8 mouse cellular contexts compared by ENCODE assay signal in genomic region chr8:108692239-108692627, GRCm38 (mm10).
A peak's percentile ranks its signal among the peaks of the same experiment; 100 is the strongest.
DNase-seq lines count a peak whose midpoint lies in the region; ATAC-seq and TF ChIP-seq lines count a peak whose summit lies in the region.

No protein-coding gene starts in this region.

- H3K9me3 ChIP-seq in heart, embryonic 14.5 days (ENCODE audit: control insufficient read depth, low read length): no peaks in the 10 kb centered on the region
- H3K9me3 ChIP-seq in kidney, postnatal 0 days (replicated peaks; ENCODE audit: low read length): no peaks in the 10 kb centered on the region
- H3K9me3 ChIP-seq in midbrain, embryonic 11.5 days (ENCODE audit: control insufficient read depth, low read length): no peaks in the 10 kb centered on the region

- 0 out of 2 replicates have a peak, but pooled peaks have one; percentile 37 for ATAC-seq in heart, embryonic 14.5 days (ENCODE audit: insufficient number of reproducible peaks, insufficient read depth, low FRiP score, low read depth)
- ATAC-seq in kidney, postnatal 0 days (replicated peaks; ENCODE audit: low FRiP score, low read depth): 0 out of 2 replicates have a peak, but pooled peaks have one; percentile 13
- no peak for ATAC-seq in midbrain, embryonic 11.5 days (ENCODE audit: low FRiP score)

- peak overlapping the region; percentile 30 to 45 for H3K4me3 ChIP-seq in heart, embryonic 14.5 days (ENCODE audit: control insufficient read depth in 1 of 2, insufficient read depth in 1 of 2, low read depth in 1 of 2, low read length in 2 of 2)
- H3K4me3 ChIP-seq in kidney, postnatal 0 days (replicated peaks; ENCODE audit: low read depth, low read length): 0 out of 2 replicates have a peak overlapping the region, but pooled peaks have one; percentile 26
- peak overlapping the region; percentile 19; the same call in 1 of the 2 replicates for H3K4me3 ChIP-seq in midbrain, embryonic 11.5 days (ENCODE audit: low read depth, low read length)

- 0 out of 2 replicates have a peak overlapping the region, but pooled peaks have one; percentile 55 for H3K9ac ChIP-seq in heart, embryonic 14.5 days (ENCODE audit: low read length)
- H3K9ac ChIP-seq in kidney, postnatal 0 days (ENCODE audit: low read depth, low read length): no peak overlapping the region
- H3K9ac ChIP-seq in midbrain, embryonic 11.5 days (ENCODE audit: low read length): no peak overlapping the region; the same call in 1 of the 2 replicates

- H3K27me3 ChIP-seq in heart, embryonic 14.5 days (ENCODE audit: control insufficient read depth, insufficient read depth, low read length): peaks cover 21% of the 10 kb centered on the region
- H3K27me3 ChIP-seq in kidney, postnatal 0 days (ENCODE audit: insufficient read depth, low read length): peaks cover 31% of the 10 kb centered on the region
- H3K27me3 ChIP-seq in midbrain, embryonic 11.5 days (ENCODE audit: control insufficient read depth, insufficient read depth, low read length): peaks cover 34% of the 10 kb centered on the region

- DNase-seq in heart, postnatal 25 days (ENCODE audit: low spot score): no peak
- DNase-seq in embryo, embryonic 9.5 days (ENCODE audit: extremely low spot score): peak; percentile 63
- peak; percentile 71 for DNase-seq in kidney, postnatal 0 days (ENCODE audit: low spot score)
- DNase-seq in midbrain, embryonic 11.5 days (ENCODE audit: low spot score, missing footprints): peak; percentile 94
- no peak for DNase-seq in frontal cortex, postnatal 25 days (ENCODE audit: low spot score in 2 of 2)
- DNase-seq in spleen, postnatal 4 days (ENCODE audit: low spot score in 2 of 2): no peak
- no peak for DNase-seq in ovary, postnatal 14 days (ENCODE audit: low spot score)

- H3K27ac ChIP-seq in heart, embryonic 14.5 days (replicated peaks in 1 of 2; ENCODE audit: control insufficient read depth in 1 of 2, insufficient read depth in 1 of 2, low read depth in 2 of 2, low read length in 2 of 2): 0 out of 4 replicates have a peak overlapping the region, but pooled peaks of 1 of the 2 experiments have one; percentile 41
- no peak overlapping the region for H3K27ac ChIP-seq in kidney, postnatal 0 days
- no peak overlapping the region for H3K27ac ChIP-seq in midbrain, embryonic 11.5 days (ENCODE audit: low read depth, low read length)

- no peak for TF ChIP-seq CTCF in kidney, postnatal 0 days (IDR thresholded peaks at IDR 0.05; ENCODE audit: low read depth)

- peak overlapping the region; percentile 66 for H3K4me2 ChIP-seq in heart, embryonic 14.5 days (ENCODE audit: low read length)
- H3K4me2 ChIP-seq in kidney, postnatal 0 days (ENCODE audit: low read length): peak overlapping the region; percentile 59
- peak overlapping the region; percentile 45 for H3K4me2 ChIP-seq in midbrain, embryonic 11.5 days

- 5% methylated on average over 5 of the region's 5 CpGs for WGBS in heart, embryonic 14.5 days
- 8% methylated on average over 5 of the region's 5 CpGs for WGBS in kidney, postnatal 0 days
- 5% methylated on average over 5 of the region's 5 CpGs for WGBS in midbrain, embryonic 11.5 days

- intact Hi-C loops in heart, postnatal 25 days (cut with DNase I): loop anchor here (5.0 kb wide), 1 partner anchor 95 kb away; no protein-coding TSS in a partner anchor

- H3K36me3 ChIP-seq in heart, embryonic 14.5 days (ENCODE audit: control insufficient read depth, insufficient read depth, low read length): no peaks in the 10 kb centered on the region
- H3K36me3 ChIP-seq in kidney, postnatal 0 days (ENCODE audit: insufficient read depth, low read length): no peaks in the 10 kb centered on the region
- H3K36me3 ChIP-seq in midbrain, embryonic 11.5 days (ENCODE audit: control insufficient read depth, insufficient read depth, low read length): no peaks in the 10 kb centered on the region

- H3K4me1 ChIP-seq in heart, embryonic 14.5 days (ENCODE audit: control insufficient read depth in 2 of 2, insufficient read depth in 2 of 2, low read length in 2 of 2): peaks cover 34 to 48% of the 10 kb centered on the region in 2 experiments
- peaks cover 15% of the 10 kb centered on the region for H3K4me1 ChIP-seq in kidney, postnatal 0 days (replicated peaks; ENCODE audit: insufficient read depth, low read length)
- peaks cover 34% of the 10 kb centered on the region for H3K4me1 ChIP-seq in midbrain, embryonic 11.5 days (ENCODE audit: control insufficient read depth, insufficient read depth, low read length)

Comparison
In these comparisons a context has a peak if more than half of its experiments do, and no peak if none do; other contexts are left out.
1. DNase-seq: peak in embryo, embryonic 9.5 days (single experiment), kidney, postnatal 0 days (single experiment) and midbrain, embryonic 11.5 days (single experiment); none in heart, postnatal 25 days (single experiment), frontal cortex, postnatal 25 days (0 of 2), spleen, postnatal 4 days (0 of 2) and ovary, postnatal 14 days (single experiment).
2. Peak in every context shown above with its lines, with median percentiles within 50 percentile points of each other: H3K4me2 ChIP-seq and H3K4me3 ChIP-seq.